Mouse (Mus musculus) neural tube, embryonic 14.5 days (tissue): ENCODE results near the gene Atg9b. TPM values are rescaled to one million over a fixed set of nuclear protein-coding genes. Genes with fewer than 3 reads are reported as not detected.
A peak's percentile ranks its signal among the peaks of the same experiment; 100 is the strongest.

ENCODE experiments used
- ATAC-seq: fragments of 200-750 bp; cut with Nextera tagmentation; 2 replicates; pipeline ENCODE4 v1.8.0; 2017; ENCODE audit warnings: low read depth, mild to moderate bottlenecking, moderate TSS enrichment, moderate library complexity
- H3K27ac ChIP-seq: fragments of 300-500 bp; sonication (generic); 2 replicates; pipeline ENCODE4 v1.5.1; 2014; ENCODE audit warnings: low read depth, mild to moderate bottlenecking, control low read depth, low read length, moderate library complexity, mixed read lengths
- H3K27me3 ChIP-seq: fragments of 300-500 bp; sonication (generic); 2 replicates; pipeline ENCODE4 v1.6.1; 2014; ENCODE audit warnings: low read length; ENCODE audit not compliant: control insufficient read depth, insufficient read depth
- H3K36me3 ChIP-seq: fragments of 300-500 bp; sonication (generic); 2 replicates; pipeline ENCODE4 v1.6.1; 2014; ENCODE audit warnings: low read length, mixed read lengths; ENCODE audit not compliant: control insufficient read depth, insufficient read depth
- H3K4me1 ChIP-seq: fragments of 300-500 bp; sonication (generic); 2 replicates; pipeline ENCODE4 v1.6.1; 2014; ENCODE audit warnings: low read length; ENCODE audit not compliant: control insufficient read depth, insufficient read depth
- H3K4me2 ChIP-seq: fragments of 300-500 bp; sonication (generic); 2 replicates; pipeline ENCODE4 v1.6.1; 2014; ENCODE audit warnings: mild to moderate bottlenecking, low read depth, low read length, control low read depth
- H3K4me3 ChIP-seq: fragments of 300-500 bp; sonication (generic); 2 replicates; pipeline ENCODE4 v1.5.1; 2014; ENCODE audit warnings: low read depth, low read length, control low read depth, mixed read lengths
- H3K9ac ChIP-seq: fragments of 300-500 bp; sonication (generic); replicated peaks from 2 replicates; pipeline ENCODE4 v1.6.1; 2014; ENCODE audit warnings: low read depth, mild to moderate bottlenecking, control low read depth, low read length, mixed read lengths
- H3K9me3 ChIP-seq: fragments of 300-500 bp; sonication (generic); 2 replicates; pipeline ENCODE4 v1.6.1; 2016; ENCODE audit warnings: low read length; ENCODE audit not compliant: control insufficient read depth
- WGBS: fragments of 180-500 bp; shearing (Covaris S2); extraction: QIAGEN DNeasy Blood & Tissue Kit; methylation state at CpG from one replicate; pipeline ENCODE4 v1.1.7; 2014; 5-methylcytosine and 5-hydroxymethylcytosine counted together
- polyA plus RNA-seq: library from polyadenylated mRNA; unstranded; fragments of >200 nt; fragmentation: Nextera tagmentation; extraction: Ambion mirVana; gene quantifications from 2 replicates; pipeline ENCODE4 v1.2.1, GENCODE M21; 2014

Atg9b gene
- polyA plus RNA-seq, 1 experiment from 2014 or later = 2.2 TPM

GRCm38 (mm10) chr5:24424861-24425411, 33.0 kb upstream of the Atg9b start:
- Histone ChIP-seq H3K4me3 (peak overlapping the region; percentile 52), H3K27ac (peak overlapping the region; percentile 64), H3K4me1 (peaks cover 26% of the 10 kb centered on the region; the same call in 1 of the 2 replicates), H3K36me3 (no peaks in the 10 kb centered on the region; the same call in 1 of the 2 replicates), H3K9ac (peak overlapping the region; percentile 39), H3K27me3 (no peaks in the 10 kb centered on the region), H3K9me3 (no peaks in the 10 kb centered on the region), H3K4me2 (peak overlapping the region; percentile 83)
- ATAC-seq = no peak
- under 1% methylated on average over 46 of the region's 60 CpGs for WGBS

GRCm38 (mm10) chr5:24424004-24424781, 32.2 kb upstream of the Atg9b start:
- Histone ChIP-seq H3K4me2 (peak overlapping the region; percentile 83), H3K27ac (peak overlapping the region; percentile 86), H3K36me3 (peaks cover under 1% of the 10 kb centered on the region; the same call in 1 of the 2 replicates), H3K4me3 (peak overlapping the region; percentile 52), H3K9me3 (no peaks in the 10 kb centered on the region), H3K4me1 (peaks cover 26% of the 10 kb centered on the region; the same call in 1 of the 2 replicates), H3K9ac (peak overlapping the region; percentile 56), H3K27me3 (no peaks in the 10 kb centered on the region)
- ATAC-seq = no peak; the same call in 1 of the 2 replicates
- 13% methylated on average over 21 of the region's 21 CpGs for WGBS

GRCm38 (mm10) chr5:24423129-24424003, 31.4 kb upstream of the Atg9b start, which contains the start of the genes Cdk5 and Slc4a2:
Gene Cdk5 (minus strand): TSS chr5:24423530.
Gene Slc4a2 (plus strand): TSS chr5:24423837.
- ATAC-seq = peak; percentile 97
- H3K36me3 ChIP-seq = peaks cover 7% of the 10 kb centered on the region; the same call in 1 of the 2 replicates
- peak within 1 kb of the TSS; percentile 52 for H3K4me3 ChIP-seq
- H3K27ac ChIP-seq = peak within 1 kb of the TSS; percentile 86
- WGBS = under 1% methylated on average over 46 of the region's 46 CpGs
- peaks cover 26% of the 10 kb centered on the region; the same call in 1 of the 2 replicates for H3K4me1 ChIP-seq
- peak within 1 kb of the TSS; percentile 83 for H3K4me2 ChIP-seq
- no peaks in the 10 kb centered on the region for H3K27me3 ChIP-seq
- H3K9me3 ChIP-seq = no peaks in the 10 kb centered on the region
- peak within 1 kb of the TSS; percentile 80 for H3K9ac ChIP-seq

- H3K27me3 ChIP-seq = no peaks in the 10 kb centered on the region
- H3K4me3 ChIP-seq = no peak overlapping the region
- H3K9ac ChIP-seq = no peak overlapping the region
- 91% methylated on average over 9 of the region's 9 CpGs for WGBS
- no peak overlapping the region for H3K4me2 ChIP-seq
- no peaks in the 10 kb centered on the region for H3K9me3 ChIP-seq
- H3K36me3 ChIP-seq = peaks cover 7% of the 10 kb centered on the region; the same call in 1 of the 2 replicates
- H3K4me1 ChIP-seq = peaks cover 20% of the 10 kb centered on the region; the same call in 1 of the 2 replicates
- H3K27ac ChIP-seq = no peak overlapping the region
- no peak for ATAC-seq
These were observed 28.4 kb upstream of the Atg9b start for GRCm38 (mm10) chr5:24420381-24420780.

- peaks cover 10% of the 10 kb centered on the region; the same call in 1 of the 2 replicates for H3K4me1 ChIP-seq
- H3K9me3 ChIP-seq = no peaks in the 10 kb centered on the region
- ATAC-seq = no peak
- no peak overlapping the region for H3K4me3 ChIP-seq
- H3K36me3 ChIP-seq = peaks cover 7% of the 10 kb centered on the region; the same call in 1 of the 2 replicates
- H3K27me3 ChIP-seq = no peaks in the 10 kb centered on the region
- WGBS = 89% methylated on average over 10 of the region's 10 CpGs
- no peak overlapping the region for H3K9ac ChIP-seq
- no peak overlapping the region for H3K4me2 ChIP-seq
- H3K27ac ChIP-seq = no peak overlapping the region
These were observed 25.6 kb upstream of the Atg9b start for GRCm38 (mm10) chr5:24417587-24417986.

GRCm38 (mm10) chr5:24416222-24416736, 24.3 kb upstream of the Atg9b start:
- H3K4me3 ChIP-seq = no peak overlapping the region
- 0 out of 2 replicates have a peak, but pooled peaks cover 8% of the 10 kb centered on the region for H3K4me1 ChIP-seq
- H3K27me3 ChIP-seq = no peaks in the 10 kb centered on the region
- H3K9me3 ChIP-seq = no peaks in the 10 kb centered on the region
- no peak overlapping the region for H3K9ac ChIP-seq
- H3K36me3 ChIP-seq = peaks cover 7% of the 10 kb centered on the region; the same call in 1 of the 2 replicates
- no peak overlapping the region for H3K27ac ChIP-seq
- peak; percentile 78 for ATAC-seq
- WGBS = 4% methylated on average over 21 of the region's 21 CpGs
- peak overlapping the region; percentile 23; the same call in 1 of the 2 replicates for H3K4me2 ChIP-seq

GRCm38 (mm10) chr5:24413938-24414337, 22.0 kb upstream of the Atg9b start:
- no peak overlapping the region for H3K4me2 ChIP-seq
- no peak overlapping the region for H3K4me3 ChIP-seq
- ATAC-seq = no peak
- H3K27me3 ChIP-seq = no peaks in the 10 kb centered on the region
- no peaks in the 10 kb centered on the region for H3K9me3 ChIP-seq
- no peak overlapping the region for H3K27ac ChIP-seq
- H3K4me1 ChIP-seq = 0 out of 2 replicates have a peak, but pooled peaks cover 8% of the 10 kb centered on the region
- WGBS = 85% methylated on average over 13 of the region's 13 CpGs
- H3K36me3 ChIP-seq = 0 out of 2 replicates have a peak, but pooled peaks cover 6% of the 10 kb centered on the region
- no peak overlapping the region for H3K9ac ChIP-seq

GRCm38 (mm10) chr5:24413042-24413693, 21.2 kb upstream of the Atg9b start, which contains the start of gene Asic3:
Gene Asic3 (plus strand): TSS chr5:24413392.
- H3K9ac ChIP-seq = no peak within 1 kb of the TSS
- WGBS = 51% methylated on average over 11 of the region's 11 CpGs
- 0 out of 2 replicates have a peak, but pooled peaks cover 8% of the 10 kb centered on the region for H3K4me1 ChIP-seq
- ATAC-seq = no peak
- 0 out of 2 replicates have a peak, but pooled peaks cover 3% of the 10 kb centered on the region for H3K36me3 ChIP-seq
- H3K27me3 ChIP-seq = no peaks in the 10 kb centered on the region
- H3K27ac ChIP-seq = no peak within 1 kb of the TSS
- no peaks in the 10 kb centered on the region for H3K9me3 ChIP-seq
- H3K4me3 ChIP-seq = no peak within 1 kb of the TSS
- H3K4me2 ChIP-seq = no peak within 1 kb of the TSS
